Mouse (Mus musculus) lung, postnatal 0 days (tissue): ENCODE measurements around the gene Olfr1111. TPM values are rescaled to one million over a fixed set of nuclear protein-coding genes. Genes with fewer than 3 reads are reported as not detected.
"Not testable (repeated sequence)": the region's sequence is repeated elsewhere in the genome, so short reads cannot be mapped to it uniquely, and the experiment has no call there.

Experiments used
- ATAC-seq: fragments of 200-750 bp; cut with Nextera tagmentation; 2 replicates; pipeline ENCODE4 v1.8.0; 2017; ENCODE audit warnings: moderate library complexity
- DNase-seq: peaks from one replicate; pipeline ENCODE4 v3.0.0-alpha.2; 2016; ENCODE audit warnings: low spot score
- H3K27ac ChIP-seq: fragments of 300-500 bp; sonication (generic); 2 replicates; pipeline ENCODE4 v1.5.1; 2014; ENCODE audit warnings: antibody characterized with exemption, mild to moderate bottlenecking, low read length, mixed read lengths
- H3K27me3 ChIP-seq: fragments of 300-500 bp; sonication (generic); replicated peaks from 2 replicates; pipeline ENCODE4 v1.6.1; 2014; ENCODE audit warnings: low read length, mixed read lengths; ENCODE audit not compliant: insufficient read depth
- H3K36me3 ChIP-seq: fragments of 300-500 bp; sonication (generic); 2 replicates; pipeline ENCODE4 v1.6.1; 2014; ENCODE audit warnings: low read length, mixed read lengths; ENCODE audit not compliant: insufficient read depth
- H3K4me1 ChIP-seq: fragments of 300-500 bp; sonication (generic); 2 replicates; pipeline ENCODE4 v1.6.1; 2014; ENCODE audit warnings: antibody characterized with exemption, low read depth, low read length, mixed read lengths; ENCODE audit not compliant: insufficient read depth
- H3K4me2 ChIP-seq: fragments of 300-500 bp; sonication (generic); replicated peaks from 2 replicates; pipeline ENCODE4 v1.6.1; 2014; ENCODE audit warnings: low read depth, mild to moderate bottlenecking, low read length, moderate library complexity, mixed read lengths
- H3K4me3 ChIP-seq: fragments of 300-500 bp; sonication (generic); 2 replicates; pipeline ENCODE4 v1.5.1; 2014; ENCODE audit warnings: low read depth, low read length
- H3K9ac ChIP-seq: fragments of 300-500 bp; sonication (generic); replicated peaks from 2 replicates; pipeline ENCODE4 v1.6.1; 2014; ENCODE audit warnings: low read depth, mild to moderate bottlenecking
- H3K9me3 ChIP-seq: fragments of 300-500 bp; sonication (generic); 2 replicates; pipeline ENCODE4 v1.6.1; 2016; ENCODE audit warnings: low read length, mixed read lengths
- CTCF ChIP-seq: IDR thresholded peaks from 2 replicates; pipeline ENCODE4 v1.5.1; 2016; ENCODE audit warnings: antibody characterized with exemption, mild to moderate bottlenecking
- EP300 ChIP-seq: IDR thresholded peaks from 2 replicates; pipeline ENCODE4 v1.6.1; 2016; ENCODE audit warnings: antibody characterized with exemption, mild to moderate bottlenecking, control low read depth
- WGBS: fragments of 180-500 bp; shearing (Covaris S2); extraction: QIAGEN DNeasy Blood & Tissue Kit; methylation state at CpG from one replicate; pipeline ENCODE4 v1.1.7; 2014; 5-methylcytosine and 5-hydroxymethylcytosine counted together
- polyA plus RNA-seq: library from polyadenylated mRNA; unstranded; fragments of >200 nt; fragmentation: Nextera tagmentation; extraction: Ambion mirVana; gene quantifications from 2 replicates; pipeline ENCODE4 v1.2.1, GENCODE M21; 2015

Olfr1111 gene
- not detected in 2 replicates for polyA plus RNA-seq

DNA sequence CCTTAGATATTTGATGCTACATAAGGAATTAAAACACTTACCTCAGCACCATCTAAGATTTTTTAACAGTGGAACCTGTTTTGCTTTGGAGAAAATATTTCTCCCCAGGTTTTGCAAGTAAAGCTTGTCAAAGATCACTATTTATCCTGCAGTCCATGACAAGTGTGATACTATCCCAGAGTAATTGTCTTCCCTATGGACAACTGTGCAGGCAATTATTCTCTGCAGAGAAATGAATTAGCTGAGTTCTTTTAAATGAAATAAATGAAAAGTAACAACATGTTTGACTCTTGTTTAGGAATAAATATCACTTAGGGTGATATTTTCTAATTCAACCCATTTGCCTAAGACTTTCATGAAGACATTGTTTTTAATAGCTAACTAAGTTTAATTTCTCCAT, at the start of gene Olfr1111:
TSS of gene Olfr1111 (minus strand) at position 101 of the 400 bp plus-strand sequence.
- no peak within 1 kb of the TSS for H3K9ac ChIP-seq
- H3K4me1 ChIP-seq, result no peaks in the 10 kb centered on the region
- no peak within 1 kb of the TSS for H3K4me2 ChIP-seq
- H3K4me3 ChIP-seq, result no peak within 1 kb of the TSS
- H3K27ac ChIP-seq, result no peak within 1 kb of the TSS
- ATAC-seq (no peak), DNase-seq (no peak)
- TF ChIP-seq EP300, result no peak
- no peak for TF ChIP-seq CTCF
- no peaks in the 10 kb centered on the region for H3K36me3 ChIP-seq
- no peaks in the 10 kb centered on the region for H3K27me3 ChIP-seq
- no peaks in the 10 kb centered on the region for H3K9me3 ChIP-seq

DNA sequence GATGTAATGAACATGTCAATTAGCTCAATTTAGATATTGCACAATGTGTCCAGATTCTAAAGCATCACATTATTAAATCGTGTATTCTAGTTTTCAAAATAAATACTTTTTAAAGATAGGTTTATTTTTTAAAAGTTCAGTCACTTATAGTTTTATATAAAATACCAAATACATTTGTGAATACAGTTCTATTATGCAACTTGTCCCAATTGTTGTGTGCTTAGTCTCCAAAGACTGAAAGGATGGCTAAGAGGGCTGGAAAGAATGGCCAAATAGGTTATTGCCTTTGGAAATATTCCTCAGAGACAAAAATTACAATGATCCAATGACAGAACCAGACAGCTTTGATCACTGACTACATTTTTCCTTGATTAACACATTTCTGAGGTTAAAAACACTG, 35.1 kb upstream of the Olfr1111 start, which contains the start of gene Olfr1112:
TSS of gene Olfr1112 (plus strand) at position 301 of the 400 bp plus-strand sequence.
- H3K4me1 ChIP-seq, result no peaks in the 10 kb centered on the region
- no peak within 1 kb of the TSS for H3K27ac ChIP-seq
- WGBS, result 85% methylated on average over 1 of the region's 1 CpGs
- no peak within 1 kb of the TSS for H3K4me3 ChIP-seq
- no peaks in the 10 kb centered on the region for H3K27me3 ChIP-seq
- no peaks in the 10 kb centered on the region for H3K36me3 ChIP-seq
- H3K9me3 ChIP-seq, result no peaks in the 10 kb centered on the region
- DNase-seq (no peak), ATAC-seq (no peak)
- H3K4me2 ChIP-seq, result no peak within 1 kb of the TSS
- TF ChIP-seq CTCF (no peak), EP300 (no peak)
- H3K9ac ChIP-seq, result no peak within 1 kb of the TSS

GRCm38 (mm10) chr2:87167731-87168130, 15.3 kb upstream of the Olfr1111 start:
- DNase-seq, H3K9ac ChIP-seq, H3K27ac ChIP-seq, H3K9me3 ChIP-seq, H3K36me3 ChIP-seq, H3K4me2 ChIP-seq, H3K4me1 ChIP-seq, H3K27me3 ChIP-seq, H3K4me3 ChIP-seq, ATAC-seq: not testable (repeated sequence)
- 68% methylated on average over 2 of the region's 2 CpGs for WGBS

DNA sequence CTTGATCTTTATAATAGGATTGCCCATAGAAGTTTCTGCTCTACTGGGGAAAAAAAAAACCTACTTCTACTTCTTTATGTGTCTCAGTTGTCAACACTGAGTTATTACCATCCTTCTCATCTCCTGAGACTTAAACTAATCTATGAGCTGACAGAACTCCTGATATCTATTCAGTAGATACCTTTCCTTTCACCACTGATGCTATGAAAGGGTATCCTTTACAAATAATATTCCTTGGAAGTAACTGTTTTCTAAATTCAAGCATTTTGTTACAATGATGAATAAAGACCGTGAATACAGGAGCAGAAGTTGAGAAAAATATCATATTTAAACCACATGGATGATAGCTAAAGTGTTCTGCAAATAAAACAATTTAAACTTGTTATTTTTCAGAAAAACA, 12.2 kb downstream of the Olfr1111 start, which contains the start of gene Olfr1110:
TSS of gene Olfr1110 (minus strand) at position 101 of the 400 bp plus-strand sequence.
- H3K36me3 ChIP-seq, result no peaks in the 10 kb centered on the region
- H3K4me3 ChIP-seq, result no peak within 1 kb of the TSS
- no peak within 1 kb of the TSS for H3K4me2 ChIP-seq
- no peaks in the 10 kb centered on the region for H3K4me1 ChIP-seq
- H3K9ac ChIP-seq, result no peak within 1 kb of the TSS
- ATAC-seq, result no peak
- WGBS, result 67% methylated on average over 1 of the region's 1 CpGs
- H3K27me3 ChIP-seq, result no peaks in the 10 kb centered on the region
- no peak for DNase-seq
- no peaks in the 10 kb centered on the region for H3K9me3 ChIP-seq
- no peak for TF ChIP-seq CTCF
- TF ChIP-seq EP300, result no peak
- H3K27ac ChIP-seq, result no peak within 1 kb of the TSS

- Histone ChIP-seq H3K4me2 (no peak within 1 kb of the TSS), H3K4me3 (no peak within 1 kb of the TSS), H3K9ac (no peak within 1 kb of the TSS), H3K36me3 (no peaks in the 10 kb centered on the region), H3K27me3 (no peaks in the 10 kb centered on the region), H3K4me1 (no peaks in the 10 kb centered on the region), H3K27ac (no peak within 1 kb of the TSS), H3K9me3 (no peaks in the 10 kb centered on the region)
- TF ChIP-seq CTCF (no peak), EP300 (no peak)
- ATAC-seq, result no peak
- no peak for DNase-seq
These were observed 38.0 kb downstream of the Olfr1111 start, which contains the start of gene Olfr259 for GRCm38 (mm10) chr2:87114467-87114866. TSS of gene Olfr259 (minus strand) at chr2:87114567.

Other genes with a start within 250 kb of the Olfr1111 start
- gene Olfr1098, start 228.1 kb downstream of the Olfr1111 start, polyA plus RNA-seq, result not detected in 2 replicates
- not detected in 2 replicates for gene Olfr1099, start 191.9 kb downstream of the Olfr1111 start, polyA plus RNA-seq
- not detected in 2 replicates for gene Olfr1100, start 172.7 kb downstream of the Olfr1111 start, polyA plus RNA-seq
- not detected in 2 replicates for gene Olfr1101, start 161.4 kb downstream of the Olfr1111 start, polyA plus RNA-seq
- not detected in 2 replicates for gene Olfr1102, start 154.2 kb downstream of the Olfr1111 start, polyA plus RNA-seq
- not detected in 2 replicates for gene Olfr1104, start 125.5 kb downstream of the Olfr1111 start, polyA plus RNA-seq
- gene Olfr1105, start 116.1 kb downstream of the Olfr1111 start, polyA plus RNA-seq, result not detected in 2 replicates
- gene Olfr1106, start 100.4 kb downstream of the Olfr1111 start, polyA plus RNA-seq, result not detected in 2 replicates
- not detected in 2 replicates for gene Olfr1107, start 76.8 kb downstream of the Olfr1111 start, polyA plus RNA-seq
- gene Olfr1109, start 56.6 kb downstream of the Olfr1111 start, polyA plus RNA-seq, result not detected in 2 replicates
- gene Olfr259, start 38.1 kb downstream of the Olfr1111 start, polyA plus RNA-seq, result not detected in 2 replicates
- not detected in 2 replicates for gene Olfr1110, start 12.3 kb downstream of the Olfr1111 start, polyA plus RNA-seq
- not detected in 2 replicates for gene Olfr1112, start 35.2 kb upstream of the Olfr1111 start, polyA plus RNA-seq
- gene Olfr1113, start 56.3 kb upstream of the Olfr1111 start, polyA plus RNA-seq, result not detected in 2 replicates
- gene Olfr1115, start 95.4 kb upstream of the Olfr1111 start, polyA plus RNA-seq, result not detected in 2 replicates
- gene Olfr1116, start 114.9 kb upstream of the Olfr1111 start, polyA plus RNA-seq, result not detected in 2 replicates
- not detected in 2 replicates for gene Olfr1118, start 155.0 kb upstream of the Olfr1111 start, polyA plus RNA-seq
- gene Olfr1120, start 202.2 kb upstream of the Olfr1111 start, polyA plus RNA-seq, result not detected in 2 replicates
- gene Olfr1121, start 217.3 kb upstream of the Olfr1111 start, polyA plus RNA-seq, result not detected in 2 replicates
- not detected in 2 replicates for gene Olfr1122, start 233.2 kb upstream of the Olfr1111 start, polyA plus RNA-seq